Mouse (Mus musculus) G1E (cell line): Measurements from ENCODE around the gene Ubxn10. TPM values are rescaled to one million over a fixed set of nuclear protein-coding genes. Genes with fewer than 3 reads are reported as not detected.

Experiments used
- ATAC-seq: 2 replicates; pipeline ENCODE4 v1.8.0; 2016; ENCODE audit warnings: mild to moderate bottlenecking; ENCODE audit not compliant: insufficient number of reproducible peaks, poor library complexity, low FRiP score, severe bottlenecking; ENCODE audit errors: extremely low read depth
- DNase-seq: peaks from one replicate; pipeline ENCODE4 v3.0.0; 2012; ENCODE audit warnings: low spot score
- H3K27me3 ChIP-seq: 2 replicates; pipeline ENCODE4 v1.6.1; 2012; ENCODE audit warnings: mild to moderate bottlenecking, low read length, inconsistent platforms; ENCODE audit not compliant: insufficient read depth
- H3K36me3 ChIP-seq: replicated peaks from 2 replicates; pipeline ENCODE3; 2012; ENCODE audit warnings: mild to moderate bottlenecking, inconsistent platforms
- H3K4me1 ChIP-seq: 2 replicates; pipeline ENCODE4 v1.6.1; 2012; ENCODE audit warnings: low read depth, low read length, inconsistent platforms, mixed read lengths; ENCODE audit not compliant: insufficient read depth
- H3K4me3 ChIP-seq: 2 replicates; pipeline ENCODE4 v1.5.1; 2012; ENCODE audit warnings: low read depth, mild to moderate bottlenecking, inconsistent platforms, low read length, moderate library complexity, mixed read lengths
- H3K9me3 ChIP-seq: replicated peaks from 2 replicates; pipeline ENCODE4 v1.6.1; 2012; ENCODE audit warnings: inconsistent platforms
- CTCF ChIP-seq: IDR thresholded peaks from 2 replicates; pipeline ENCODE4 v1.5.1; 2012; ENCODE audit warnings: low read depth, low read length, inconsistent platforms, mixed read lengths
- GATA1 ChIP-seq: IDR thresholded peaks from 2 replicates; pipeline ENCODE4 v1.6.1; 2012; ENCODE audit warnings: borderline replicate concordance, low read length, inconsistent platforms, mixed read lengths
- GATA2 ChIP-seq: IDR thresholded peaks from 2 replicates; pipeline ENCODE4 v1.6.1; 2012; ENCODE audit warnings: low read depth, low read length, inconsistent platforms, borderline replicate concordance
- POLR2AphosphoS5 ChIP-seq: IDR thresholded peaks from 2 replicates; pipeline ENCODE4 v1.6.1; 2012; ENCODE audit warnings: low read depth, low read length, inconsistent platforms; ENCODE audit not compliant: insufficient replicate concordance
- TAL1 ChIP-seq: conservative IDR thresholded peaks from 2 replicates; pipeline ENCODE4 v1.6.1; 2012; ENCODE audit warnings: low read depth, low read length, inconsistent platforms, mixed read lengths
- polyA plus RNA-seq: library from polyadenylated mRNA; stranded (reverse); fragments of >175 nt; gene quantifications from 2 replicates; pipeline ENCODE4 v1.2.3, GENCODE M21; 2012
- total RNA-seq, 2 experiments: library from RNA; stranded (forward) in 1 of 2; stranded (reverse) in 1 of 2; fragments of 200-1000 nt in 1 of 2; fragments of >200 nt in 1 of 2; fragmentation: Nextera tagmentation in 1 of 2; gene quantifications; 2 replicates each; pipeline ENCODE4 v1.2.3; 2014 to 2017

Gene Ubxn10
- total and polyA plus RNA-seq, 3 experiments, result 0.33 TPM; not detected in 2

DNA sequence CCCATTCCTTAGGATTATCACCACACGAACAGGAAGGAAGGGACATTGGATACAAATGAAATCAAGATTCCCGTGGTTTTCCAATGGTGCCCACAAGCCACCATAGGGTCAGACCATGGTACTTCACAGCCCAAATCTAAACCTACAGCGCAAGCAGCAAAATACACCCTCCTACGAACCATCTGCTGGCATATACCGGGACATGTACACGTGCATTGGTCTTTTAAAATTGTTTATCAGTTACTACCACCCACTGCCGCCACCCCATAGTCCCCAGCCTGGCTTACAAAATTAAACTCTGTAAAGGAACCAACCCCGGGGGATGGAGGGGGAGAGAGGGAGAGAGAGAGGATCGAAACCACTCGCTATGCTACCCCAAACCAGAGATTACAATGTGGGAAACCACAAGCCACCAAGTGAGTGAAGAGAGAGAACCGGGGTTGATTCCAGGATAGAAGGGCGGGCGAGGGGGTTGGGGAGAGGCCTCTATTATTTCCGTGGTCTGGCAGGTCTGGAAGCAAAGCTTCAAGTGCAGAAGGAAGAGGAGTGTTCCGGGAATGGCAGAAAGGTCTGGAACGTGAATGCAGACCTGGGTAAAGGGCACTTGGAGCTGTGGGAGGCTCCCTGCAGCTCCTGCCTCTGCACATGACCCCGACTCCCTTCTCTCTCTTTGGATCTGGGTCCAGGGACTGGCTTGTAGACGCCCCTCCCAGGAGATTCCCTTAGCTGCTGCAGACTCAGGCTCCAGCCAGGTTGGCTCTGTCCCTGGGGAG, 12.4 kb downstream of the Ubxn10 start, which contains the start of gene Pla2g2c:
Gene Pla2g2c (plus strand): TSS at position 439 of the 773 bp plus-strand sequence.
- no peak for ATAC-seq
- Histone ChIP-seq H3K4me3 (no peak within 1 kb of the TSS; the same call in 1 of the 2 replicates), H3K4me1 (no peaks in the 10 kb centered on the region), H3K27me3 (no peaks in the 10 kb centered on the region; the same call in 1 of the 2 replicates), H3K36me3 (no peaks in the 10 kb centered on the region), H3K9me3 (peaks cover 87% of the 10 kb centered on the region)
- DNase-seq, result no peak
- TF ChIP-seq CTCF (no peak), GATA2 (no peak), TAL1 (no peak), POLR2AphosphoS5 (no peak), GATA1 (no peak)

GRCm38 (mm10) chr4:138723493-138724281, 13.3 kb downstream of the Ubxn10 start:
- DNase-seq (no peak), ATAC-seq (no peak)
- no peaks in the 10 kb centered on the region for H3K4me1 ChIP-seq
- H3K9me3 ChIP-seq, result peaks cover 88% of the 10 kb centered on the region
- TF ChIP-seq GATA1, result no peak
- no peak for TF ChIP-seq CTCF
- H3K4me3 ChIP-seq, result no peak overlapping the region
- H3K27me3 ChIP-seq, result no peaks in the 10 kb centered on the region; the same call in 1 of the 2 replicates
- no peaks in the 10 kb centered on the region for H3K36me3 ChIP-seq

- ATAC-seq, result no peak
- H3K4me3 ChIP-seq, result no peak overlapping the region
- peaks cover 70% of the 10 kb centered on the region for H3K9me3 ChIP-seq
- DNase-seq, result no peak
- no peaks in the 10 kb centered on the region for H3K36me3 ChIP-seq
- TF ChIP-seq POLR2AphosphoS5, result no peak
- TF ChIP-seq GATA1, result no peak
- no peak for TF ChIP-seq TAL1
- no peak for TF ChIP-seq CTCF
- no peaks in the 10 kb centered on the region; the same call in 1 of the 2 replicates for H3K27me3 ChIP-seq
- H3K4me1 ChIP-seq, result no peaks in the 10 kb centered on the region
Observed at GRCm38 (mm10) chr4:138719264-138719596, 17.7 kb downstream of the Ubxn10 start.

DNA sequence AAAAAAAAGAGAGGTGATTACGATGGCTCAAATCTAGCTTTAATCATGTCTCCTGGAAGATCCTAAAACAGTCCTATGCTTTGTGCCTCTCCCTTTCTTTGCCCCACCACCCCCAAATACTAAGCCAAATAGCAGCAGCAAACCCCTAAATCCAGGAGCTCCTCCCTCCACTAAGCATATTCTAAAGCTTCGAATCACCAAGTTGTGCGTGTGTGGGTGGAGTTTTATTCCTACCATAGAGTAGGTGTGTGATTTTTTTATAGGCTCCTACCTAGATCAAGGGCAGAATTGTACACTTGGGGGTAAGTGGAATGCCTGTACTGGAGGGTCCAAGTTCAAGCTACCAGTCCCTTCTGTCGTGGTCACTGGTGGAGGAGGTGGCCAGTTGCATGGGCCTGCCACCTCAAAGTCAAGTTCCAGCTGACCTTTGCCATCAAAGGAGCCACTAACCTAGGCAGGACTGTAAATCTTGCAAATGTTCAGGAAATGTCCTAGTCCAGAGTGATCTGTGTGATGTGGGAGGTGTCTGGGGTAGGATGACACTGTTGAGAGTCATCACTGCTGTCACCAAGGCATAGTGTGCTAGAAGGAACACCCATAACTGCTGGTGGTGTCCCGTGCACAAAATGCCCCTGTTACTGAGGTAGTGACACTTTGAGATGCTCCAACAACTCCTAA, 18.2 kb downstream of the Ubxn10 start:
- no peak for ATAC-seq
- Histone ChIP-seq H3K4me1 (no peaks in the 10 kb centered on the region), H3K9me3 (peaks cover 65% of the 10 kb centered on the region), H3K36me3 (no peaks in the 10 kb centered on the region), H3K4me3 (no peak overlapping the region), H3K27me3 (no peaks in the 10 kb centered on the region; the same call in 1 of the 2 replicates)
- no peak for TF ChIP-seq POLR2AphosphoS5
- no peak for TF ChIP-seq CTCF
- no peak for TF ChIP-seq GATA1
- no peak for TF ChIP-seq TAL1
- TF ChIP-seq GATA2, result no peak
- DNase-seq, result no peak

DNA sequence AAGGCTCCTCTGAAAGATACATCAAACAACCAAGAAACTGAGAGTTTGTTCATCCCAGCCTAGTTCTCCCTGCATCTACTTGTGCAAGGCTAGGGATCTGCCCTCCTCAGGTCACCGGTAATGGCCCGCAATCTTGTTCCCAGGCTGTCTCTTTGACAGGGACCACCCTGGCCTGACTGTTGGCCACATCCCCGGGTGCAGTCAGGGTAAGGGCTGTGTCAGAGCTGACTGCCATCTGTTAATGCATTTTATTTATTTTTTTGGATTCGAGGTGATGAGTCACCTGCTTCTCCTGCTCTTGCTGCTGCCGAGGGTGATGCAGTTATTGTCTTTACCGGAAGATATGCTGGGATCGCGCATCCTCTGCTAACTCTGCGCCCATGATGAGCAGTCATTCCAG, 20.3 kb downstream of the Ubxn10 start:
- H3K27me3 ChIP-seq, result no peaks in the 10 kb centered on the region; the same call in 1 of the 2 replicates
- no peak overlapping the region for H3K4me3 ChIP-seq
- no peaks in the 10 kb centered on the region for H3K4me1 ChIP-seq
- TF ChIP-seq GATA1 (no peak), CTCF (no peak), GATA2 (no peak), TAL1 (no peak), POLR2AphosphoS5 (no peak)
- ATAC-seq (no peak), DNase-seq (no peak)
- no peaks in the 10 kb centered on the region for H3K36me3 ChIP-seq
- H3K9me3 ChIP-seq, result peaks cover 61% of the 10 kb centered on the region

GRCm38 (mm10) chr4:138714186-138714585, 22.8 kb downstream of the Ubxn10 start:
- TF ChIP-seq TAL1 (no peak), POLR2AphosphoS5 (no peak), GATA2 (no peak), GATA1 (no peak), CTCF (no peak)
- no peaks in the 10 kb centered on the region for H3K36me3 ChIP-seq
- H3K4me1 ChIP-seq, result no peaks in the 10 kb centered on the region
- no peaks in the 10 kb centered on the region for H3K27me3 ChIP-seq
- ATAC-seq (no peak), DNase-seq (no peak)
- peaks cover 57% of the 10 kb centered on the region for H3K9me3 ChIP-seq
- no peak overlapping the region for H3K4me3 ChIP-seq
